Mouse (Mus musculus) heart, adult 18-20 months (tissue): ENCODE data around the gene Sim2. TPM values are rescaled to one million over a fixed set of nuclear protein-coding genes. Genes with fewer than 3 reads are reported as not detected.

ENCODE experiments used
- DNase-seq, 2 experiments: peaks; one replicate each; pipeline ENCODE4 v3.0.0; 2021 to 2022; ENCODE audit warnings: mixed read lengths in 1 of 2
- total RNA-seq, 2 experiments: library from RNA; stranded (reverse); gene quantifications; 2 replicates each; pipeline ENCODE4 v1.2.3; 2021

Sim2 gene
- total RNA-seq, 2 experiments from 2014 or later: 0.08 TPM; not detected in 1

GRCm38 (mm10) chr16:94095109-94095822, 10.5 kb downstream of the Sim2 start:
- DNase-seq: peak in 1 of 2 experiments; percentile 33

- DNase-seq: peak in 1 of 2 experiments; percentile 19
Measured at GRCm38 (mm10) chr16:94096479-94096878, 11.7 kb downstream of the Sim2 start.

- DNase-seq: no peak
Measured at GRCm38 (mm10) chr16:94097724-94098455, 13.2 kb downstream of the Sim2 start.

GRCm38 (mm10) chr16:94113160-94113559, 28.4 kb downstream of the Sim2 start:
- no peak for DNase-seq

- no peak for DNase-seq
Measured at GRCm38 (mm10) chr16:94114693-94115092, 30.0 kb downstream of the Sim2 start.

- DNase-seq: no peak
Measured at GRCm38 (mm10) chr16:94117333-94117732, 32.6 kb downstream of the Sim2 start.

GRCm38 (mm10) chr16:94118394-94118793, 33.7 kb downstream of the Sim2 start:
- DNase-seq: no peak

GRCm38 (mm10) chr16:94122347-94122746, 37.6 kb downstream of the Sim2 start:
- no peak for DNase-seq

GRCm38 (mm10) chr16:94123247-94123646, 38.5 kb downstream of the Sim2 start:
- DNase-seq: peak; percentile 56 to 58

- DNase-seq: no peak
Measured at GRCm38 (mm10) chr16:94125172-94125981, 40.6 kb downstream of the Sim2 start.

GRCm38 (mm10) chr16:94126200-94126599, 41.5 kb downstream of the Sim2 start:
- no peak for DNase-seq

- DNase-seq: no peak
Measured at GRCm38 (mm10) chr16:94128236-94128835, 43.6 kb downstream of the Sim2 start.

GRCm38 (mm10) chr16:94134218-94134617, 49.5 kb downstream of the Sim2 start:
- DNase-seq: no peak

- DNase-seq: no peak
Measured at GRCm38 (mm10) chr16:94140746-94141145, 56.0 kb downstream of the Sim2 start.

- no peak for DNase-seq
Measured at GRCm38 (mm10) chr16:94143325-94143724, 58.6 kb downstream of the Sim2 start.

- DNase-seq: peak in 1 of 2 experiments; percentile 16
Measured at GRCm38 (mm10) chr16:94148139-94148538, 63.4 kb downstream of the Sim2 start.

- no peak for DNase-seq
Measured at GRCm38 (mm10) chr16:94150125-94151103, 65.7 kb downstream of the Sim2 start.

GRCm38 (mm10) chr16:94155041-94155653, 70.4 kb downstream of the Sim2 start:
- DNase-seq: peak; percentile 31 to 32

GRCm38 (mm10) chr16:94157819-94158218, 73.1 kb downstream of the Sim2 start:
- DNase-seq: no peak

- DNase-seq: no peak
Measured at GRCm38 (mm10) chr16:94162000-94162399, 77.3 kb downstream of the Sim2 start.

GRCm38 (mm10) chr16:94163051-94163450, 78.3 kb downstream of the Sim2 start:
- DNase-seq: no peak
